Mouse (Mus musculus) left cerebral cortex, postnatal 14 days (tissue): ENCODE results near the gene Gm8439. TPM values are rescaled to one million over a fixed set of nuclear protein-coding genes. Genes with fewer than 3 reads are reported as not detected.
"Not testable (repeated sequence)": the region's sequence is repeated elsewhere in the genome, so short reads cannot be mapped to it uniquely, and the experiment has no call there.

ENCODE experiments used
- DNase-seq, 2 experiments: peaks; one replicate each; pipeline ENCODE4 v3.0.0; 2021 to 2022; ENCODE audit warnings: low spot score in 2 of 2, mixed read lengths in 1 of 2
- intact Hi-C: fragments of 180-260 bp; cut with DNase I; formaldehyde crosslinking; loops from one replicate; pipeline ENCODE4 v1.15.1; 2025
- long read RNA-seq, 2 experiments: library from polyadenylated mRNA; stranded (forward); transcript quantifications; one replicate each; pipeline ENCODE4 v2.0.0; 2021
- total RNA-seq, 2 experiments: library from RNA; stranded (reverse); gene quantifications; 2 replicates each; pipeline ENCODE4 v1.2.3; 2021

The Gm8439 gene
- total RNA-seq, result not detected
- long read RNA-seq, experiment 1, result 0 reads
- long read RNA-seq, experiment 2, result 0 reads

- intact Hi-C loops, result loop anchor here (5.0 kb wide), 1 partner anchor 324 kb away; no protein-coding TSS in a partner anchor
- no peak for DNase-seq
Observed at GRCm38 (mm10) chr4:120588445-120588844, at the start of gene Gm8439. Gene Gm8439, plus strand, starts transcription at chr4:120588745.

- no peak for DNase-seq
- intact Hi-C loops, result no loop called here
Observed at GRCm38 (mm10) chr4:120544896-120545295, 43.6 kb upstream of the Gm8439 start.

- intact Hi-C loops, result no loop called here
- no peak for DNase-seq
Observed at GRCm38 (mm10) chr4:120556592-120556991, 32.0 kb upstream of the Gm8439 start.

GRCm38 (mm10) chr4:120565726-120566125, 22.8 kb upstream of the Gm8439 start:
- intact Hi-C loops, result no loop called here
- DNase-seq, result no peak

GRCm38 (mm10) chr4:120568005-120568404, 20.5 kb upstream of the Gm8439 start:
- intact Hi-C loops, result no loop called here

GRCm38 (mm10) chr4:120569025-120569424, 19.5 kb upstream of the Gm8439 start:
- no peak for DNase-seq
- intact Hi-C loops, result no loop called here

More at GRCm38 (mm10) chr4:120568005-120568404, 20.5 kb upstream of the Gm8439 start:
- DNase-seq, result no peak

- intact Hi-C loops, result no loop called here
- DNase-seq, result peak; percentile 92 to 93
Observed at GRCm38 (mm10) chr4:120569486-120570437, 18.8 kb upstream of the Gm8439 start, which contains the start of gene Ctps. Gene Ctps, minus strand, starts transcription at chr4:120570276.

GRCm38 (mm10) chr4:120570438-120571069, 18.0 kb upstream of the Gm8439 start:
- intact Hi-C loops, result no loop called here
- DNase-seq, result no peak

GRCm38 (mm10) chr4:120571070-120571464, 17.5 kb upstream of the Gm8439 start:
- intact Hi-C loops, result no loop called here
- no peak for DNase-seq

GRCm38 (mm10) chr4:120571691-120572090, 16.9 kb upstream of the Gm8439 start:
- no peak for DNase-seq
- intact Hi-C loops, result no loop called here

- intact Hi-C loops, result no loop called here
Observed at GRCm38 (mm10) chr4:120580894-120581293, 7.7 kb upstream of the Gm8439 start.

GRCm38 (mm10) chr4:120581711-120582110, 6.8 kb upstream of the Gm8439 start:
- intact Hi-C loops, result no loop called here
- DNase-seq, result no peak

More at GRCm38 (mm10) chr4:120580894-120581293, 7.7 kb upstream of the Gm8439 start:
- no peak for DNase-seq

GRCm38 (mm10) chr4:120586986-120587385, 1.6 kb upstream of the Gm8439 start:
- intact Hi-C loops, result loop anchor here (5.0 kb wide), 1 partner anchor 325 kb away; no protein-coding TSS in a partner anchor
- DNase-seq, result peak in 1 of 2 experiments; percentile 26

GRCm38 (mm10) chr4:120589070-120589469, 525 bp downstream of the Gm8439 start:
- no peak for DNase-seq
- intact Hi-C loops, result loop anchor here (1.0 to 5.0 kb wide), 2 partner anchors 93 to 323 kb away; no protein-coding TSS in a partner anchor

- DNase-seq, result peak; percentile 77 to 83
- intact Hi-C loops, result loop anchor here (1.0 to 5.0 kb wide), 4 partner anchors 77 to 322 kb away; partner anchors contain the start of gene Cited4
Observed at GRCm38 (mm10) chr4:120589815-120590422, 1.4 kb downstream of the Gm8439 start.

- peak in 1 of 2 experiments; percentile 69 for DNase-seq
- intact Hi-C loops, result loop anchor here (2.0 to 5.0 kb wide), 2 partner anchors 76 to 164 kb away; partner anchors contain the start of gene Cited4
Observed at GRCm38 (mm10) chr4:120590973-120591372, 2.4 kb downstream of the Gm8439 start.

- DNase-seq, intact Hi-C loops: not testable (repeated sequence)
Observed at GRCm38 (mm10) chr4:120596210-120596609, 7.7 kb downstream of the Gm8439 start.

- no peak for DNase-seq
- intact Hi-C loops, result no loop called here
Observed at GRCm38 (mm10) chr4:120598922-120599321, 10.4 kb downstream of the Gm8439 start.

GRCm38 (mm10) chr4:120601774-120602173, 13.2 kb downstream of the Gm8439 start:
- intact Hi-C loops, result no loop called here
- DNase-seq, result no peak
